Mouse (Mus musculus) layer of hippocampus, adult 9-11 months (tissue): Measurements from ENCODE around the gene Tbc1d15.
A peak's percentile ranks its signal among the peaks of the same experiment; 100 is the strongest.
"Not testable (repeated sequence)": the region's sequence is repeated elsewhere in the genome, so short reads cannot be mapped to it uniquely, and the experiment has no call there.

Source experiments
- DNase-seq: peaks from one replicate; pipeline ENCODE4 v3.0.0; 2022

Tbc1d15 gene

GRCm38 (mm10) chr10:115241082-115241595 lies 10.1 kb downstream of the Tbc1d15 start:
- no peak for DNase-seq

GRCm38 (mm10) chr10:115237931-115238330 lies 13.3 kb downstream of the Tbc1d15 start:
- no peak for DNase-seq

DNA sequence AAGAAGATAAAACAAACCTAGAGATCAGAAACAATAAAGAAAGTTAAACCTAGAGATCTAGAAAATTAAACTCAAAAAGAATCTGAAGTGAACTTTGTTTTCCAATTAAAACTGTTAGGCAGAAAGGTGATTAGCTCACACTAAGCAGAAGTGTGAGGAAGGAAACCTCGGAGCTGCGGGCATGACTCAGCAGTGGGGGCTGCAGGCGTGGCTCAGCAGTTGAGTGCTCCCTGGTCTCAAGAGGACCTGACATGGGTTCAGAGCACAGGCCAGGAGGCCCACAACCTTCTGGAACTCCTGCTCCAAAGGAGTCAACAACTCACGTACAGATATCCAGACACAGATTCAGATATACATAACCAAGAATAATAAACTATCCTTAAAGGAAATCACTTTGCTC lies 14.5 kb downstream of the Tbc1d15 start:
- DNase-seq: no peak

DNA sequence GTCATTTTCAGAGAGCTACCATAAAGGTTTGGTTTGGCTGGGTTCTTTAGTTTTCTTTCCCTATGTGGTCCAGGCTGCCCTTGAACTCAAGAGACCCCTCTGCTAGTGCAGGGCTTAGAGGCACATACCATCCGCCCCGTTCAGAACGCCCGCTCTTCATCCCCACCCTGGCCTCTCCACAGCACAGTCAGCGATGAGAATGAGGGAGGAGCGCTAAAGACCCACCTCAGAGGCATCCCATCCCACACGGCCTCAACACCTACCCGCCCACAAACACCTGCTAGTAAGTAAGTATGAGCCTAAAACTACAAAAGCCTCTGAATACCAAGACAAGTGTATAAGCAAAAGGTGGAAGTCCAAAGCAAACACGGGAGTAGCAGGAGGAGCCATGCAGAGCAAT lies 15.8 kb downstream of the Tbc1d15 start:
- DNase-seq: no peak

DNA sequence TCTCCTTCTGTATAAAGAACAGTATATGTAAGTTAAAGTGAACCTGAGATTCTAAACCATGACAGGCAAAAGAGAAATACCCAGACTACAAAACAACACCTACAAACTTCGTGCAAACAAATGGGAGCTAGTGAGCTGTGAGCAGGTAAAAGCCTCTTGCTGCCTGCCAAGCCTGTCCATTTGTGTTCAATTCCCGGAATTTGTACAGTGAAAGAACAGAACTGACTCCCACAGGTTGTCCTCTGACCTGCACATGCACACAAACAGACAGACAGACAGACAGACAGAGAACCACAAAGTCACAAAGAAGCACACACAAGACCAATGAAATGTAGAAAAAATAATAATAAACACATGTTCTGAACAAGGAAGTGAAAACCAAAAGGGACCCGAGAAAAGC lies 17.5 kb downstream of the Tbc1d15 start:
- DNase-seq: no peak

DNA sequence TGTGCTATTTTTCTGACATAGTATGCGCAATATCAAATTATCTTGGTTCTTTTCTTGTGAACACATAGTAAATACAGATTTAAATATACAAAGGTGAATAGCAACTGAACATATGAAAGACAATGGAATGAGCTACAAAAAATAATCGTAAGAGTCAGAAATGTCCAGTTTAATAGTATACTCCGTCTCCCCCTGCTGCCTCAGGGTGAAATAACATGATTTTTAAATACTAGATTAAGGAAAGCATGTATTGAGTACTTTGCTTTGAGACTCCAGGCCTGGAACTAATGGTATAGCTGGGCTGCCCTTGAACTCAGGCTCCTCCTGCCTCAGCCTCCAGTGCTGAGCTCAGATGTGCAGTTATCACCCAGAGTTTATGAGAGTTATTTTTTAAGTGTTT lies 18.8 kb downstream of the Tbc1d15 start:
- DNase-seq: no peak

DNA sequence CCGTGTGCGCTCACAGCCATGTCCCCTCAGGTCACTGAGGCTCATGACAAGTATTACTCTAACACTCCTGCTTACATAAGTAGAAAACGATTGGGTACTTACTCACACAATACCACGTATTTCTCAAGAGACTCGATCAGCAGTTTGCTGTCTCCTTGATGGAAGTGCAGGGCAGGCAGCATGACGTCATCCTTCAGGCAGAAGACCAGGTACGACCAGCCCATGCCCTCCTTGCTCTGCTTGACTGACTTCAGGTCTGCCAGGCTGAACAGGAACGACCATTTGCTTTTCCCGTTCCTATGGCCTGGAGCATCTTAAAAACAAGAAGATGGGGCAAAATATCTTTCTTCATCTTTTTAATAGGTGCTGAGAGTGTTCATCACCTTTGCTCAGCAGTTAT lies 22.2 kb downstream of the Tbc1d15 start:
- DNase-seq: no peak

DNA sequence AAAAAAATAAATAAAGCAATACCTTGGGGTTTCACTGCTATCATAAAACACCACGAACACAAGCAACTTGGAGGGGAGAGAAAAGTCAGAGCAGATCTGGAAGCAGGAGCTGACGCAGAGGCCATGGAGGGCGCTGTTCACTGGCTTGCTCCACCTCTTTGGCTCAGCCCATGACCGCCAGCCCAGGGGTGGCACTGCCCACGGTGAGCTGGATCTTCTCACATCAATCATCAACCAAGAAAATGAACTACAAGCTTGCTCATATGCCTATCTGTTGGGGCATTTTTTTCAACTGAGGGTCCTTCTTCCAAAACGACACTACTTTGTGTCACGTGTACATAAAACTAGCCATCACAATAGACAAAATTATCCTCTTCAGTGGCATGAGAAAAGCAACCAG lies 24.7 kb downstream of the Tbc1d15 start:
- DNase-seq: no peak

- DNase-seq: peak; percentile 64
Observed at GRCm38 (mm10) chr10:115223845-115224244, 27.4 kb downstream of the Tbc1d15 start.

- DNase-seq: no peak
Observed at GRCm38 (mm10) chr10:115212916-115213580, 38.2 kb downstream of the Tbc1d15 start.

GRCm38 (mm10) chr10:115205825-115206224 lies 45.4 kb downstream of the Tbc1d15 start:
- no peak for DNase-seq

DNA sequence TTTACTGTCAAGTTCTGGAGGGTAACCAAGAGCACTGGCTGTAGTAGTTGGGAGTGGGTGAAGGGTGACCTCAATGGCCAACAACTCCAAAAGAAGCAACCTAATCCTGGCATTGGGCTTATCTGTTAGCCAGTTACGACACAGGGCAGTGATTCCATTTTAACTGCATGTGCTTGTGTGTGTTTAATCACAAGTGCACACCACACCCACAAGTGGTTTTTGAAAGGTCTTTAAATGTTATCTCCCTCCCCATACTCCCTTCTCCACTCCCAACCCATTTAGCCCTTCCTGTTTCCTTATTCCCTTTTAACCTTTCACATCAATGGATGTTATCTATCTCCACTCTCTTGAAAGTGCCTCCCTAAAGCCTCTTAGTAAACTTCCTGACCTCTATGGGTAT lies 46.0 kb downstream of the Tbc1d15 start:
- no peak for DNase-seq

- no peak for DNase-seq
Observed at GRCm38 (mm10) chr10:115191214-115191613, 60.1 kb downstream of the Tbc1d15 start.

DNA sequence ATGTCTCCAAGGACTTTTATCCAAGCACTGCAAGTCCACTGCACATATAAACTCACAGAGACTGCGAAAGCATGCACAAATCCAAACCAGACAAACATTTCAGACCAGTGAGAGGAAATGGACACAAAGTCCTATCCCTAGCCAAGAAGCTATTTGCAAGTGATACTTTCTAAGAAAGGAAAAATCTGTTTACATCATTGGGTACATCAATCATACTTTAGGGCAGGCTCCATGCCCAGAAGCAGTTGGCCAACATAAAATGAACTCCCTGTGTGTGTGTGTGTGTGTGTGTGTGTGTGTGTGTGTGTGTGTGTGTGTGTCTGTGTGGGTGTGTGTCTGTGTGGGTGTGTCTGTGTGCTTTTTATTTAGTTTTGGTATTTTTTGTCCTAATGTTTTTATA lies 63.9 kb downstream of the Tbc1d15 start:
- DNase-seq: no peak

- DNase-seq: peak; percentile 47
Observed at GRCm38 (mm10) chr10:115184697-115185096, 66.6 kb downstream of the Tbc1d15 start, which contains the start of gene Tph2. Gene Tph2 (minus strand): TSS chr10:115185022.

GRCm38 (mm10) chr10:115181034-115181433 lies 70.2 kb downstream of the Tbc1d15 start:
- DNase-seq: no peak

DNA sequence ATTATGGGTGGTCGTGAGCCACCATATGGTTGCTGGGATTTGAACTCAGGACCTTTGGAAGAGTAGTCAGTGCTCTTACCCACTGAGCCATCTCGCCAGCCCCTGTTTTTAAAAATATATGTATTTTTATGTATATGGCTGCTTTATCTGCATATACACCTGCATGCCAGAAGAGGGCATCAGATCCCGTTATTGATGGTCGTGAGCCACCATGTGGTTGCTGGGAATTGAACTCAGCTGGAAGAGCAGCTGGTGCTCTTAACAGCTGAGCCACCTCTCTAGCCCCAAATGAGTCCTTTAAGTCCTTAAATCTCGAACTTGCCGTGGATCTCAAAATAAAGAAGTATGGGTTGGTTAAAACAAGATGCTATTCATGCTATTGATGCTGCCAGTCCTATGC lies 73.2 kb downstream of the Tbc1d15 start:
- not testable (repeated sequence) for DNase-seq

DNA sequence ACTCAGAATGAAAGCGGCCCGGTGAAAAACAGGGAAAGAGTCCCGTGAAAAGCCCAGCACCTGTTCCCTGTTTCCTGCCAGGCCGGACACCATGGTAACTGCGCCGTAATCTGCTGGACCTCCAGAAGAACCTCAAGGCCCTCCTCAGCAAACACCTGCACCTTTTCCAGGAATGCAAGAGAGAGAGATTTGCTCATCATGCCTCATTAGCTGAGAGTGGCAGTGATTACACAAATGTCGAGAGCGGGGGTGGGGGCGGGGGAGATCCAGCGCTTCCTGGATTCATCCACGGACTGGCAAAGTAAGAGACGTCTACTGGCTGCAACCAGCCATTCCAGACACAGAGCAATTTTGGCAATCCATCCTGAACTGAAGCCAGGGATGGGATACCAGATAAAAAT lies 75.7 kb downstream of the Tbc1d15 start:
- DNase-seq: peak; percentile 29

GRCm38 (mm10) chr10:115173336-115173735 lies 77.9 kb downstream of the Tbc1d15 start:
- no peak for DNase-seq

DNA sequence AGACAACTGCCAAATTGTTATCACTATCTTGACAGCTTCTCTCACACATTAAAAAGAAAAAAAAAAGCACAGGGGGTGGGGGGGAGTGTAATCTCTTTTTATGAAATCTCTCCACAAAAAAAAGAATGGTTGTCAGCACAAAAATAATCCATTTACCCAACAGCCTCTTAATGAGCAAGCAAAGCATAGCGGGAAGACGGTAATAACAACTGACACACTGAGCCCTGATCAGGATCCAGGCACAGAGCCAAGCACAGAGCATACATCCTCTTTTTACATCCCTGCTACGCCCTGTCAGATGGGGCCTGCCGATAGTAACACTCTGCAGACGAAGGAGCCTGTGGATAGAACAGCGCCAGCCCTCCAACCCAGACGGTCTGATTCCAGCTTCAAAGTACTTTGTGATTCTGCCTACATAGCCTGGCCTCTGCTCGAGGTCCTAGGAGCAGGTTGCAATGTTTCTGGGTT lies 79.9 kb downstream of the Tbc1d15 start:
- DNase-seq: peak; percentile 15

DNA sequence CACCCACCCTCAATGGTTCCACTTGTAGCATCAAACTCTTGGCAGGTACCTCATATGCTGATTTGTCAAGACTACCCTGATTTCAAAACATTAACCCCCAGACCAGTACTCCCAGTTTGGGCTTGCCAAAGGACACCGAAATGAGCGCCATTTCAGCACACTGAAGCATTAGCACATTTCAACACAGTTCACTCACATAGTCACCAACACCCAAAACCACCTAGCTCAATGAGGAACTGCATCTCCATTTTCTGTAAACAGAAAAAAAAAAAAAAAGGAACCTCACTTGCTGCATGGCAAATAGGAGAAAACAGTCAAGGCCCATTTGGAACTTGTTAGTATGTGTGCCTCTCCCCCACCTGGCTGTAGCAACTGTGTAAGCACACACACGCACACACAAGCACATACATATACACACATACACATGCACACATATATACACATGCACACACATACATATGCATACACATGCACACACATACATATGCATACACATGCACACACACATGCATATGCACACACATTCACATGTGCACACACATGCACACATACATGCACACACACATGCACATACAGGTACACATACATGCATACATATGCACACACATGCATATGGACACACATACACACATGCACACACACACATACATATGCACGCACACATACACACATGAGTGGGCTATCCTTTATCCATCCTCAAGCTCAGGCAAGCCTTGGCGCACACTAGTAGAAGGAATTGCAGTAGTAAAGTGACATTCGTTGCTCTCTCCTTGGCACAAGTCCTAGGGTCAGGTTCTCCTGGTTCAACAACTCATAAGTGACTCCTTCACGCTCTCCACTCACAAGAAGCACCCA lies 80.5 kb downstream of the Tbc1d15 start:
- no peak for DNase-seq

DNA sequence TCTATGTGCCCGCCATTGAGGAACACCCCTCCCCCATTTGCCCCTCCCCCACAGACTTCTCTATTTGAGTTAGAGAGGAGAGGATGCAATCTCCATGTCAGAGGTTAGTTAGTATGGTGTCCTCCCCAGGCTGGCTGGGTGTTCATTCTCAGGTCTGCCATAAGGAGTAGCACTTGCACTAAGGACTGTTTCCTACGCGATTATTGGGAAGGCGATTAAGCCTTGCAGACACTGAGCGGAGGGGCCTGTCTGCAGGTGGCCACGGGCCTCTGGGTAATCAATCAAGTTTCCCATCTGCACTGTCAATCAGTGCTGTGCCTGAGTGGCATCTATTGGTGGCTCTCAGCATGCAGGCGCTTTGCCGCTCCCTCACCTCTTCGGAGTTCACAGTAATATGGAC lies 81.9 kb downstream of the Tbc1d15 start:
- DNase-seq: no peak

GRCm38 (mm10) chr10:115160289-115160688 lies 91.0 kb downstream of the Tbc1d15 start:
- no peak for DNase-seq
